Mouse (Mus musculus): ENCODE measurements at regions not wholly inside any gene's neighbourhood (a gene's known extent, or its start where the extent isn't known, plus 50 kb on each side); places are given as distances from the start of the nearest gene placed in this dataset.

- no peak for TF ChIP-seq FLI1 (IDR thresholded peaks at IDR 0.05; ENCODE audit: low read length)
- TF ChIP-seq GATA1 (IDR thresholded peaks at IDR 0.05; ENCODE audit: borderline replicate concordance, low read length): no peak
Observed at GRCm38 (mm10) chr3:157699961-157700360, 133.3 kb downstream of the Ptger3 start.

Data from megakaryocyte, embryonic 14.5 days (primary cell).